Mouse (Mus musculus) mammary gland, adult 2 months (tissue): ENCODE data around the gene Gpatch11. TPM values are rescaled to one million over a fixed set of nuclear protein-coding genes. Genes with fewer than 3 reads are reported as not detected.

ENCODE experiments used
- polyA plus RNA-seq: library from polyadenylated mRNA; depleted of rRNA; stranded (reverse); fragments of >200 nt; gene quantifications from 2 replicates; pipeline ENCODE4 v1.2.3, GENCODE M21; 2012; ENCODE audit warnings: low replicate concordance; rRNA removed

Gpatch11 gene
- 5.3 and 11.8 TPM in 2 replicates for polyA plus RNA-seq

GRCm38 (mm10) chr17:78834856-78835835 lies at the start of gene Gpatch11, which contains the start of gene Heatr5b:
Gpatch11 (plus strand) TSS chr17:78835567.
Heatr5b (minus strand) TSS chr17:78835364.

GRCm38 (mm10) chr17:78882401-78883112 lies 47.2 kb downstream of the Gpatch11 start, which contains the start of gene Eif2ak2:
Eif2ak2 (minus strand) TSS chr17:78882573.

Other genes starting within 250 kb of the Gpatch11 start
- gene Strn, start 98.4 kb upstream of the Gpatch11 start, polyA plus RNA-seq, result 7.3 and 9.1 TPM in 2 replicates
- gene Heatr5b, start 203 bp upstream of the Gpatch11 start, polyA plus RNA-seq, result 17.5 and 31.2 TPM in 2 replicates
- 2.8 and 4.2 TPM in 2 replicates for gene Eif2ak2, start 47.0 kb downstream of the Gpatch11 start, polyA plus RNA-seq
- gene Sult6b1, start 71.4 kb downstream of the Gpatch11 start, polyA plus RNA-seq, result not detected in 2 replicates
- gene Cebpzos, start 80.9 kb downstream of the Gpatch11 start, polyA plus RNA-seq, result 3.8 and 8.9 TPM in 2 replicates
- gene Cebpz, start 101.5 kb downstream of the Gpatch11 start, polyA plus RNA-seq, result 2.5 and 11.0 TPM in 2 replicates
- gene Ndufaf7, start 101.6 kb downstream of the Gpatch11 start, polyA plus RNA-seq, result 5.1 and 11.6 TPM in 2 replicates
- gene Prkd3, start 185.2 kb downstream of the Gpatch11 start, polyA plus RNA-seq, result 7.2 and 13.5 TPM in 2 replicates
- gene Qpct, start 216.3 kb downstream of the Gpatch11 start, polyA plus RNA-seq, result 8.9 and 17.6 TPM in 2 replicates